Mouse (Mus musculus) thymus, adult 2 months (tissue): ENCODE data around the gene F11r. TPM values are rescaled to one million over a fixed set of nuclear protein-coding genes. Genes with fewer than 3 reads are reported as not detected.

Experiments
- DNase-seq: peaks from one replicate; pipeline ENCODE4 v3.0.0; 2021
- H3K27ac ChIP-seq: fragments of 200-500 bp; 2 replicates; pipeline ENCODE4 v1.5.1; 2012; ENCODE audit warnings: low read length, control low read depth; ENCODE audit not compliant: control insufficient read depth, insufficient read depth
- H3K27me3 ChIP-seq: fragments of 200-500 bp; 2 replicates; pipeline ENCODE4 v1.6.1; 2012; ENCODE audit warnings: mild to moderate bottlenecking, low read length, moderate library complexity, mixed read lengths; ENCODE audit not compliant: control insufficient read depth, insufficient read depth
- H3K36me3 ChIP-seq: fragments of 200-500 bp; 2 replicates; pipeline ENCODE4 v1.6.1; 2012; ENCODE audit warnings: mild to moderate bottlenecking, low read length, moderate library complexity; ENCODE audit not compliant: control insufficient read depth, insufficient read depth
- H3K4me1 ChIP-seq: fragments of 200-500 bp; replicated peaks from 2 replicates; pipeline ENCODE4 v1.6.1; 2012; ENCODE audit warnings: low read length; ENCODE audit not compliant: control insufficient read depth, insufficient read depth
- H3K4me3 ChIP-seq: fragments of 200-500 bp; 2 replicates; pipeline ENCODE4 v1.5.1; 2012; ENCODE audit warnings: mild to moderate bottlenecking, low read length, control low read depth, moderate library complexity; ENCODE audit not compliant: control insufficient read depth, insufficient read depth
- CTCF ChIP-seq: fragments of 200-500 bp; IDR thresholded peaks from 2 replicates; pipeline ENCODE4 v1.5.1; 2012; ENCODE audit warnings: mild to moderate bottlenecking, control low read depth, low read length, moderate library complexity, borderline replicate concordance; ENCODE audit not compliant: control insufficient read depth, poor library complexity, insufficient read depth; ENCODE audit errors: extremely low read depth
- POLR2A ChIP-seq: fragments of 200-500 bp; IDR thresholded peaks from 2 replicates; pipeline ENCODE4 v1.6.1; 2012; ENCODE audit warnings: mild to moderate bottlenecking, low read length, control low read depth, moderate library complexity; ENCODE audit not compliant: control insufficient read depth, poor library complexity, insufficient read depth; ENCODE audit errors: extremely low read depth
- WGBS: fragments of 180-500 bp; shearing (Covaris S2); methylation state at CpG from one replicate; pipeline ENCODE4 v1.1.7; 2018; 5-methylcytosine and 5-hydroxymethylcytosine counted together
- polyA plus RNA-seq: library from polyadenylated mRNA; depleted of rRNA; stranded (reverse); fragments of >200 nt; gene quantifications from 2 replicates; pipeline ENCODE4 v1.2.3, GENCODE M21; 2012

Gene F11r
- polyA plus RNA-seq, 1 experiment, result 17.7 TPM

- H3K4me3 ChIP-seq, result no peak overlapping the region
- H3K4me1 ChIP-seq, result no peaks in the 10 kb centered on the region
- WGBS, result 94% methylated on average over 12 of the region's 12 CpGs
- peaks cover 50% of the 10 kb centered on the region for H3K36me3 ChIP-seq
- no peaks in the 10 kb centered on the region for H3K27me3 ChIP-seq
- no peak for TF ChIP-seq POLR2A
- no peak for TF ChIP-seq CTCF
- H3K27ac ChIP-seq, result no peak overlapping the region
- DNase-seq, result no peak
Observed at GRCm38 (mm10) chr1:171419291-171419882, 17.9 kb upstream of the F11r start.

DNA sequence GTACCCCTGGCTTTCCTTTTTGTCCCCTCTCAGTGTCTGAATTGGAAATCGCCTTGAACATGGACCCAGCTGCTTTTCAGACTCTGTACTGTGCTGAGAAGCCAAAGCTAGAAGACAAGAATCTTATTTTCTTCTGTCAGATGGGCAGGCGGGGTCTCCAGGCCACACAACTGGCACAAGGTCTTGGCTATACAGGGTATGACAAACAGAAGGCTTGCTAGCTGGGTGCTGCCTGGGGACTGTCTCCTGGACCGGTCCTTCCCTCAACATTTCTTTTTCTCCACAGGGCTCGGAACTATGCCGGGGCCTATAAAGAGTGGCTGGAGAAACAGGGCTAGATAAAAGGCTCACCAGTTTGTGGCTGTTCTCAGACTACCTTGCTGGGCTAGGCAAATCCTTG lies 17.4 kb upstream of the F11r start:
- H3K27ac ChIP-seq, result no peak overlapping the region
- peaks cover 50% of the 10 kb centered on the region for H3K36me3 ChIP-seq
- TF ChIP-seq CTCF (no peak), POLR2A (no peak)
- H3K4me1 ChIP-seq, result no peaks in the 10 kb centered on the region
- H3K27me3 ChIP-seq, result no peaks in the 10 kb centered on the region
- DNase-seq, result no peak
- H3K4me3 ChIP-seq, result no peak overlapping the region
- WGBS, result 95% methylated on average over 5 of the region's 5 CpGs

DNA sequence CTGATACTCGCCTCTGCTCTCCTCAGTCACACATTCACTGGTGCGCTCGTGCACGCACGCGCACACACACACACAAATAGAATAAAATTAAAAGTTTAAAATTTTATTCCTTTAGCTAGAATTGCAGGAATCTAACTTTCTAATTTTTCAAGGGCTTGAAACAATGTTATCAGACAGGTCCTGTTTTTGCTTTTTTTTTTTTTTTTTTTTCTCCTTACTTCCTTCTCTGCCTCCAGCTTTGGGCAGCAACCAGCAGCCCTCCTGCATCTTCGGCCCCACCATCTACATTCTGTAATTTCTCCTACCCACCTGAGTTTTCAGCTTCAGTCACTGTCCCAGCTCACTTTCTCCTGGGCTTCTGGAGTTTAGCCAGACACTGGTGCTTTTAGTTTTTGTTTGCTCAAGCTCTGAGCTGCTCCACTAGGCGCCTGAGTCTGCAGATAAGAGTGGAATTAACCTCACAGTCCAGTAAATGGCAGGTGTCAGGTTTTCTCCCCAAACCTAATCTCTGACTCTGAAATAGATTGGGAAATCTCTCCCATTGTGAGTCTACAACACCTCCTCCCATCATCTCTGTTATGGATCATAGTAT lies 14.7 kb upstream of the F11r start:
- WGBS, result 92% methylated on average over 8 of the region's 8 CpGs
- H3K4me3 ChIP-seq, result no peak overlapping the region

DNA sequence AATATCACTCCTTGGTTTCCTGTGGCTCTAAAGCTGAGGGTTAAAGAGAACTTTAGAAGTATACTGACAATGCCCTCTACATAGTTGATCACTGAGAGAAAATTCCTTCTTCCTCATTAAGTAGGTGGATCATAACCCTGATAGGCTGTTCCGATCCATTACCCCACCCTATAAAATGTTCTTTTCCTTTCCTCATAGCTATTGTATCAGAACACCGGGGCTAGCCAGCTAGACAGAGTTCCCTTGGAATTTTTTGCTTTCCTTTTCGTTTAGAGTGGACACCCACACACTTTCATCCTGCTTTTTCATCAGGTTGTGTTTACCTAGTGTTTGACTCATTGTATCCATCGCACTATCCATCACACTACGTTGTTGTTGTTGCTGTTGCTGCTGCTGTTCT lies 12.7 kb upstream of the F11r start:
- Histone ChIP-seq H3K27ac (no peak overlapping the region), H3K4me3 (no peak overlapping the region), H3K36me3 (peaks cover 5% of the 10 kb centered on the region), H3K4me1 (no peaks in the 10 kb centered on the region), H3K27me3 (no peaks in the 10 kb centered on the region)
- DNase-seq, result no peak
- WGBS, result 82% methylated on average over 5 of the region's 5 CpGs
- no peak for TF ChIP-seq POLR2A
- no peak for TF ChIP-seq CTCF

More for the DNA sequence above, 14.7 kb upstream of the F11r start:
- Histone ChIP-seq H3K36me3 (peaks cover 25% of the 10 kb centered on the region), H3K4me1 (no peaks in the 10 kb centered on the region), H3K27me3 (no peaks in the 10 kb centered on the region), H3K27ac (no peak overlapping the region)
- DNase-seq, result no peak
- TF ChIP-seq CTCF (no peak), POLR2A (no peak)

DNA sequence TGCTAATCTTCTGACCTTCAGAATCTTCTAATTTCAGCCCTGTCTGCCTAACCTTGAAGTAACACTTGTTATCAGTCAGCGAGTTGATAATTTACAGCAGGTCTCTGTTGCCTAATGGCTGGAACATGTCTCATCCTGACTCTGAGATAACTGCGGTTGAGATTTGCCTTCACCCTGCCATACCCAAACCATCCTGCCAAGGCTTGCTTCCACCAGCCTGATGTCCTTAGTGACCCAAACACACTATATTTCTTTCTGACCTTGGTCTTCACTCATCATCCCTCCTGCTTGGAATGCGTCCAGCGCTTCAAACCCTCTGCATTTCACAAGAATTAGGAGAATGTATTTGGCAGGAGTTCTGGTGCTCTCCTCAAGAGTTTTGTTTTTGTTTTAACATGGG lies 12.2 kb upstream of the F11r start:
- Histone ChIP-seq H3K27ac (no peak overlapping the region), H3K4me3 (no peak overlapping the region), H3K36me3 (no peaks in the 10 kb centered on the region; the same call in 1 of the 2 replicates), H3K4me1 (no peaks in the 10 kb centered on the region), H3K27me3 (no peaks in the 10 kb centered on the region)
- TF ChIP-seq CTCF, result no peak
- WGBS, result 89% methylated on average over 4 of the region's 4 CpGs
- no peak for DNase-seq

- TF ChIP-seq CTCF (no peak), POLR2A (no peak)
- Histone ChIP-seq H3K4me1 (peaks cover 1% of the 10 kb centered on the region; the same call in 1 of the 2 replicates), H3K27ac (no peak overlapping the region), H3K4me3 (no peak overlapping the region), H3K27me3 (0 out of 2 replicates have a peak, but pooled peaks cover 2% of the 10 kb centered on the region), H3K36me3 (no peaks in the 10 kb centered on the region)
- 83% methylated on average over 5 of the region's 5 CpGs for WGBS
- no peak for DNase-seq
Observed at GRCm38 (mm10) chr1:171432158-171432557, 5.2 kb upstream of the F11r start.
